Mouse (Mus musculus) bone marrow macrophage, adult 2 months (primary cell): ENCODE data around the gene Rps4x. TPM values are rescaled to one million over a fixed set of nuclear protein-coding genes. Genes with fewer than 3 reads are reported as not detected.

Source experiments
- H3K27ac ChIP-seq: 2 replicates; pipeline ENCODE4 v1.5.1; 2012; ENCODE audit warnings: low read depth, low read length; ENCODE audit not compliant: insufficient read depth
- H3K4me1 ChIP-seq: 2 replicates; pipeline ENCODE4 v1.6.1; 2012; ENCODE audit warnings: low read length; ENCODE audit not compliant: control insufficient read depth, insufficient read depth
- H3K4me3 ChIP-seq: 2 replicates; pipeline ENCODE4 v1.5.1; 2012; ENCODE audit warnings: mild to moderate bottlenecking, low read length, moderate library complexity; ENCODE audit not compliant: insufficient read depth
- CTCF ChIP-seq: IDR thresholded peaks from 2 replicates; pipeline ENCODE4 v1.5.1; 2012; ENCODE audit warnings: low read depth, mild to moderate bottlenecking, low read length, moderate library complexity
- POLR2A ChIP-seq: IDR thresholded peaks from 2 replicates; pipeline ENCODE4 v1.6.1; 2012; ENCODE audit warnings: mild to moderate bottlenecking, low read depth, low read length, borderline replicate concordance
- polyA plus RNA-seq: library from polyadenylated mRNA; stranded (reverse); fragments of >200 nt; gene quantifications from 2 replicates; pipeline ENCODE4 v1.2.4, GENCODE M21; 2012; ENCODE audit not compliant: missing spikeins, insufficient read depth, insufficient read length

Rps4x gene
- polyA plus RNA-seq, 1 experiment = 1,772 TPM

DNA sequence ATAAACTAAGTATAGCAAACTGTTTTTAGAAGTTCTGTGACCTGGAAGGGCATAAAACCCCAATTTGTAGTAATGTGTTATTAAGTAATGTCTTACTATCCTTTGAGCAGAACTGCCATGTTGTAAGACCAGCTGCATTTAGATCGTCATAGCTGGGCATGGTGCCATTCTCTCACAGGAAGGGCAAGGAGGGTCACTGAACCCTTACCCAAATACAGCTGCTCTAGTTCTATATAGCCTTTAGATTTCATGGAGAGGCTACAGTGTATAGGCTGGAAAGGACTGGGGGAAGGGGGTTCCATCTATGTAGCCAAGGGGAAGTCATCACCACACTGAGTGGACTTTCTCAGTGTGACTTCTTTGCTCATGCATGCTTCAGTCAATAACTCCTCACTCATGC, 48.0 kb downstream of the Rps4x start:
- no peak for TF ChIP-seq POLR2A
- TF ChIP-seq CTCF = no peak
- H3K4me1 ChIP-seq = 0 out of 2 replicates have a peak, but pooled peaks cover 2% of the 10 kb centered on the region
- no peak overlapping the region for H3K27ac ChIP-seq
- H3K4me3 ChIP-seq = no peak overlapping the region

Other genes with a start within 250 kb of the Rps4x start
- 26.5 and 27.0 TPM in 2 replicates for gene Rtl5, start 118.1 kb downstream of the Rps4x start, polyA plus RNA-seq
- gene Pin4, start 69.9 kb downstream of the Rps4x start, polyA plus RNA-seq = 99.9 and 103 TPM in 2 replicates
- 7.0 and 7.8 TPM in 2 replicates for gene Ercc6l, start 32.3 kb downstream of the Rps4x start, polyA plus RNA-seq
- gene Cited1, start 62.8 kb upstream of the Rps4x start, polyA plus RNA-seq = not detected in 2 replicates